Mouse (Mus musculus): Measurements from ENCODE around the gene Trub1.

The Trub1 gene

GRCm38 (mm10) chr19:57494020-57494419, 41.3 kb downstream of the Trub1 start:
- DNase-seq (ENCODE audit: low spot score in 2 of 2), result no peak

DNA sequence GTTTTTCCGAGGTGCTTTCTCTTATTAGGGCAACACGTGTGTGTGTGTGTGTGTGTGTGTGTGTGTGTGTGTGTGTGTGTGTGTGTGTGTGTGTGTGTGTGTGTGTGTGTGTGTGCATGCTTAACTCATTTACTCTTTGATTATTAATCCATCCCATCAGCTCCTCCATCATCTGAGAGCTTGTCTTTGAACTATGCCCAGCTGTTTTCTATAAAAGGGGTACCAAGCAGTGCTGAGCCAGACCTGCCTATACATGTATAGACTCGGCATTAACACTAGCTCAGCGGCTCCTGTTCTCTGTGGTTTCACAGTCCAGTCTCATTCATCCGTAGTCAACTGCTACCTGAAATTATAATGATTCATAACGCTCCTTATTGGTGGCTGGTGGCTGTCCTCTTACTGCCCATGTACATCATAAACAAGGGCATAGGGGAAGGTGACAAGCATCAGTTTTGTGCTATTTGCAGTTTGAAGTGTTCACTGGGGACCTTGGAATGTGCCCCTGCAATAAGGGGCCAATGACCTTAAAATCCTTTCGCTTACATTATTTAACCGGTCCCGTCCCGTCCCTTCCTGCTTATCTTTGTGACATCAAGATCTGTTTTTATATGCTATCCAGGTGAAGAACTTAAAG, 45.5 kb downstream of the Trub1 start:
- no peak for DNase-seq (ENCODE audit: low spot score in 2 of 2)

GRCm38 (mm10) chr19:57498884-57499410, 46.2 kb downstream of the Trub1 start:
- no peak for DNase-seq (ENCODE audit: low spot score in 2 of 2)

- no peak for DNase-seq (ENCODE audit: low spot score in 2 of 2)
These were observed 47.5 kb downstream of the Trub1 start for GRCm38 (mm10) chr19:57500254-57500653.

DNA sequence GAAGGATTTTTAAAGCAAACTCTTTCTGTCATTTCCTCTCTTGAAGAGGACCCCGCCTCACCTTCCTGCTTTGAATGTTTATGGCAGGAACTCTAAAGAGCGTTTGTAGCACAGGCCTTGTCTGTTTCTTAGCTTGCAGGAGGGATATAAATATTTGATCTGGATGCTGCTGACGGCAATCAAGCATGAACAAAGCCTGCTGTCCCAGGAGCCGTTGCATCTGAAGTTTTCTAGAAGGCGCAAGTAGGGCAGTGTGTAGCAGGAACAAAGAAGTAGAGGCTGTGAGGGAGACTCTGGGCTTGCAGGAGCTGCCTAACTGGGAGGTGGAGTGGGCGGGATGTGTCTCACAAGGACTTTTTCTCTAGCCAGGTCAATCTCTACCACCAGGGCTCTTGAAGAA, 50.4 kb downstream of the Trub1 start:
- DNase-seq (ENCODE audit: low spot score in 2 of 2), result no peak

- no peak for DNase-seq (ENCODE audit: low spot score in 2 of 2)
These were observed 52.6 kb downstream of the Trub1 start for GRCm38 (mm10) chr19:57505048-57505932.

GRCm38 (mm10) chr19:57506591-57506990, 53.9 kb downstream of the Trub1 start:
- no peak for DNase-seq (ENCODE audit: low spot score in 2 of 2)

DNA sequence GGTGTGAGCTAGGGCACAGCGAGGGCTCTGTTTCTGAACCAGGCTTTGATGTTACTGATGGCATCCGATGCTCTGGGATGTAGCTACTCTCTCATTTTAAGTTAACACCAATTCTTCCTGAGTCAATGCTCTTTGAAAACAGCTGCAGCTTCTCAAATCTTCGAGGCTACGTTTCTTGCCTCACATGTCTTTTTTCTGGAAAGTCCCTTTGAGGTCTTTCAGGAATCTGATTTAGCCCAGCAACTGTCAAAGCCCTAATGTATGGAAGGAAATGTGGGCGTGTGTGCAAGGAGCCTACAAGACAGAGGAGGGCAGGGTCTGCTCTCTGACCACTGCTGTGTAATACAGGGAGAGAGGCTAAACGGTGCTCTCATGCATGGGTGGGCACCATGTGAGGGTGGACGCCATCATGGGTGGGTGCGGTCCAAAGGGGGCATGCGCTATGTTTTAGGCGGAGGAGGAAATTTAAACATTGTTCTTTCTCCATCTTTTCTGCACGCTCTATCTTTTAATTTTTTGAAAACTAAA, 55.6 kb downstream of the Trub1 start:
- DNase-seq (ENCODE audit: low spot score in 2 of 2), result no peak

DNA sequence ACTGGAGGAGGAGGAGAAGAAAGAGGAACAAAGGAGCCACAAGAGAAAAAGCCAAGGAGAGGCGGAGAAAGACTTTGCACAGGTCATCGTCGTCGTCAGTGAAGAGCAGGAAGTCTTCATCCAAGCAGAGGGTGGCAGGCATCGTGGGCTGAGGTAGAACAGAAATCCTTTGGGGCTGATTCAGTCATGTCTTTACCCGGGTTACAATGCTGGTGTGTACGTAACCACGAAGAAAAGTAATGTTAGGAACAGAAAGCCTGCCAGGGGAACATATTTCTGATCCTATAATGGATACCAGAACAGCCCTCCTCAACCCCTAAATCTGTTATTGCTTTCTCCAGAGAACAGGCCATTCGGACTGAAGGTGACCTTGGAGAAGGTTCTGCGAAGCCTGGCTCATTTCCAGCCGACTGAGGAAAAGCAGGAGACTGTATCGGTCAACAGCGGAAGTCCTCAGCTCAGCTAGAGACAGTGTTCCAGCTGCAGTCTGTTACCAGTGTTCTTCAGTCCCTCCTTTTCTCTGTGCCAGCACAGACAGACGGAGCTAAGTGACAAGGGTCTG, 57.1 kb downstream of the Trub1 start:
- DNase-seq (ENCODE audit: low spot score in 2 of 2), result no peak

GRCm38 (mm10) chr19:57510836-57511235, 58.1 kb downstream of the Trub1 start:
- no peak for DNase-seq (ENCODE audit: low spot score in 2 of 2)

DNA sequence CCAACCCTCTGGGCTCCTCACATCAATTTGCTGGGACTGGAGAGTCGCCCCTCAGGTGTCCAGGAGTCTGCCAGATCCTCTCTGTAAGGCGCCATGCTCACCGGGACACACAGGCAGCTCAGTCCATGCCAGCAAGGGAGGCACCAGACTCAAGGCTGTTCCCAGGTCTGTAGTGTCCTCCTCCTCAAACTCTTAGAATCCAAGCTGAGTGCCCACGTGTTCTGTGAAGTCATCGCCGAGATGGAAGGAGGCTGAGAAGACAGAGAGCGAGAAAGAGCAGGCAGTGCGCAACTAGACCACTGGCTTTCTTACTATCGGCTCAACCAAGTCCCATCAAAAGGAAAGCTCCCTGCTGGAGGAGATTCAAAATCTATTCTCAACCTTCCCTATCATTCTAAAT, 60.4 kb downstream of the Trub1 start:
- no peak for DNase-seq (ENCODE audit: low spot score in 2 of 2)

- DNase-seq (ENCODE audit: low spot score in 2 of 2), result no peak
These were observed 69.0 kb downstream of the Trub1 start for GRCm38 (mm10) chr19:57521721-57522120.

DNA sequence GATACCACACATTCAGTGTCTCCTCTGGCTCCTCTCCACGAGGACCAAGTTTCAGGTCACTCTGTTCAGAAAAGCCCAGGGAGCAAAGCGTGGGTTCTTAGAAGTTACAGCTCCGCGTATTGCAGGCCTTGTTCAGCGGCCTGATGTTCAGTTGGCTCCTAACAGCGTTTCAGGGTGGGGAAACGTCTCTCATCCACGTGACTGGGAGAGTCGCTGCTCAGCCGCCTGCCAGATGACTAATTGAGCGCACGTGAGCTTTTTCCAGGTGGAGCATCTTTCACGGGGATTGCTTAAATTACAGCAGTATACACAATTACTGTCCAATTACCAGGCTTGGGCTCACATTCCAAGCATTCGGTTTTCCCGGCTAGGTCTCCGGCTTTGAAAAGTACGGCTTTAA, 70.7 kb downstream of the Trub1 start:
- no peak for DNase-seq (ENCODE audit: low spot score in 2 of 2)

DNA sequence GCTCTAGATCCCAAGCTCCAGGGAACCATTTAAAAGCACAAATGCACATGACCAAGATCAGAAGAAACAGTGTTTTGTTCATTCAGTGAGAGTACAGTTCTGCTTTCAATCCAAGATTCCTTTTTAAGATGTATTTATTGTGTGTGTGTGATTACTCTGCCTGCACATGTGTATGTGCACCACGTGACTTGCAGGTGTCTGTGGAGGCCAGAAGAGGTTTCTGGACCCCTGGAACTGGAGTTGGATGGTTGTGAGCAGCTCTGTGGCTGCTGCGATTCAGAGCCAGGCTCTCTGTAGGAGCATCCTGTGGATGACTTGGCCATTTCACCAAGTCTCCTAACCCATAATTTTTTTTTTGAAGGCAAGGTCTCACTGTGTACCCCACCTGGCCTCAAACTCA, 73.0 kb downstream of the Trub1 start:
- DNase-seq (ENCODE audit: low spot score in 2 of 2), result no peak

- no peak for DNase-seq (ENCODE audit: low spot score in 2 of 2)
These were observed 77.5 kb downstream of the Trub1 start for GRCm38 (mm10) chr19:57530212-57530611.

DNA sequence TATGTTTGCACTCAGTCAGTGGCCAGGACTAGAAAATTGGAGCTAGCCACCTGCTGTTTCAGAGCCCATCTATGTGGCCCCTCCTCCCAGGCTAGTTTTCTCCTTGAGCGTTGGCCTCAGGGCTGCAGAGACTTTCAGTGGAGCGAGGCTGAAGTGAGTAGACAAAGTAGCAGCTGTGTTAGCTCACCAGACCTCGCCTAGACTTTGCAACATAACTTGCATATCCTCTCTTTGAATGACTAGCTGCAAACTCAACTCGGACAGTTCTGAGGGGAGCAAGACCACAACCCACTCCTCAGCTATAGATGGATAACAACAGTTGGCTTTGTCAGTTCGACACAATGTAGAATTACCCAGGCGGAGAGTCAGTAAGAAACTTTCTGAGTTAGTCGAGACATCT, 81.5 kb downstream of the Trub1 start:
- no peak for DNase-seq (ENCODE audit: low spot score in 2 of 2)

DNA sequence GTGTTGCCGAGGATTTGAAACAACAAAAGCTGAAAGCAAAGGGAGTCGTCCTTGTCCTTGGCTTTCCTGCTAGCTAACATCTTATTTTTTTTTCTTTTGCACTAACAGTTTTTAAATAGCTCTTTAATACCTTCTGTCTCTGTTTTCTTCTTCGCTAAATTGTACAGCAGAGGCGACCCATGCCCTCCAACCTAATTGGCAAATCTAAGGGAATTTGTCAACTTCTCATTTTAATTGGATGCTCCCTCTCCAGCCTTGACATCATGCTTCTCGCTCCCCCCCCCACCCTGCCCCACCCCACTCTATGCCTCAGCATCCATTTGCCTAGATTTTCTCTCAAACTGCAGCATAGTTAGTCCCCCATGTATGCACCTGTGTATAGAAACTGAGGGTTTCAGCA, 83.8 kb downstream of the Trub1 start:
- DNase-seq (ENCODE audit: low spot score in 2 of 2), result no peak

- DNase-seq (ENCODE audit: low spot score in 2 of 2), result no peak
These were observed 84.9 kb downstream of the Trub1 start for GRCm38 (mm10) chr19:57537510-57538182.

- DNase-seq (ENCODE audit: low spot score in 2 of 2), result no peak
These were observed 87.4 kb downstream of the Trub1 start for GRCm38 (mm10) chr19:57540118-57540517.

Data from frontal cortex, postnatal 10 days (tissue).